Mouse (Mus musculus) CD4-positive helper T cell, adult 2 months (primary cell): ENCODE measurements around the gene Ncstn.

Experiments used
- DNase-seq: peaks from one replicate; pipeline ENCODE4 v3.0.0-alpha.2; 2012; ENCODE audit warnings: low read depth, missing footprints, low spot score

Gene Ncstn

DNA sequence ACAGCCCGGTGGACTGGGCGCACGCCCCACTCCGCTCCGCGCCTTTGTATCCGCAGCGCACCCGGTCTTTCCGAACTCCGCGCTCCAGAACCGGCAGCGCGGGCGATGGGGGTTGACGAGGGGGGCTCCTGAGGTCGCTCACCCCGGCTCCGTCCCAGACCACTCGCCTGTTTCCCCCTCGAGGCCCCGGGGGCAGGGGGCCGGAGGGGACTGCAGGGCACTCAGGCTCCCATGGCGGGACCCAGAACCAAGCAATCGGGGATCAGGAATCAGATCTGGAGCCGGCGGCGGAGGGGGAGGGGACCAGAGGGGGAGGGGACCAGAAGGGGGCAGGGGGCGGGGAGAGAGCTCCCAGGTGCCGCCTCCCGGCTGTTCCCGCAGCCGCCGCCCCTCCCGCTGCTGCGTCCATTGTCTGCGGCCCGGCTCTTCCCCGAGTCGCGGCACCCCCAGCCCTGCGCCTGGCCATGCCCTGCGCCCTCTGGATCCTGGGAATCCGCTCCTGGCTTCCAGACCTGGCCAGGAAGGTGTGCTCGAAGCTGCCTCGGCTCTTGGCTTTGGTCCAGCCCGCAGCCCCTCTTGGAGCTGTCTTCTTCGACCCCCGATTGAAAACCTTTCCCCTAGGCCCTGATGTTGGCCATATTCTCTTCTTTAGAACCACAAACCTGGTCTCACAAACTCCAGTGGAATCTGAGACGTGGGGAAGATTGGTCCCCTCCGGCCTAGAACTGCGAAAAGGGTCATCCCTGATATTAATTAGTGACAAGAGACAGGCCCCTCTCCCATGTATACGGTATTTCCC, 55.4 kb downstream of the Ncstn start:
- peak; percentile 72 for DNase-seq

DNA sequence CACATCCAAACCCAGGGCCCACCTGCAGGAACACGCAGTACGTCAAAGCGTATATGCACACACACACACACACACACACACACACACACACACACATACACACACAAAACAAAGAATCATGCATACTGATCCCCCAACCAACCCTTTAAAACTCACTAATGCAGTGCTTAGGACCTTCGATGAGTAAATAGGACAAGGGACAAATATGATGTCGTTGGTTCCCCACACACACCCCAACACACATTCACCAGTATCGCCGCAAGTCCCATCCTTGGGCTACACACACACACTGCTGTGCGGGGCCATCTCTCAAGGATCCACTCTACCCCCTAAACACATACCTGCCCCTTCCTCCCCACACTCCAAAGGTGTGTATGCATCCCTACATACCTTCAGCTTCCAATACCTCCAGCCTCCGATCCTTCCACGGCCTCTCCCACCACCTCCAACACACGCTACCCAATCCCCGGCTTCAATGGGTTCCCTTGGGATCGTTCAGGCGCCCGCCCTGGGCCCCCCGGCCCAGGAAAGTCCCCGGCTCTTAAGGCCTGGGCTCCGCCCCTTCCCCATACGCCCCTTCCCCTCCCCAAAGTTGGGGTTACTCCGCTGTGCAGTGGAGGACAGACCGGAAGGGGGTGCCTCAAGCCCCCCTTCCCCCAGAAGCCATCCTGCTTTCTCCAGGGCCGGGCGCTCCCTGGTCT, 56.2 kb downstream of the Ncstn start:
- DNase-seq, result peak; percentile 59

DNA sequence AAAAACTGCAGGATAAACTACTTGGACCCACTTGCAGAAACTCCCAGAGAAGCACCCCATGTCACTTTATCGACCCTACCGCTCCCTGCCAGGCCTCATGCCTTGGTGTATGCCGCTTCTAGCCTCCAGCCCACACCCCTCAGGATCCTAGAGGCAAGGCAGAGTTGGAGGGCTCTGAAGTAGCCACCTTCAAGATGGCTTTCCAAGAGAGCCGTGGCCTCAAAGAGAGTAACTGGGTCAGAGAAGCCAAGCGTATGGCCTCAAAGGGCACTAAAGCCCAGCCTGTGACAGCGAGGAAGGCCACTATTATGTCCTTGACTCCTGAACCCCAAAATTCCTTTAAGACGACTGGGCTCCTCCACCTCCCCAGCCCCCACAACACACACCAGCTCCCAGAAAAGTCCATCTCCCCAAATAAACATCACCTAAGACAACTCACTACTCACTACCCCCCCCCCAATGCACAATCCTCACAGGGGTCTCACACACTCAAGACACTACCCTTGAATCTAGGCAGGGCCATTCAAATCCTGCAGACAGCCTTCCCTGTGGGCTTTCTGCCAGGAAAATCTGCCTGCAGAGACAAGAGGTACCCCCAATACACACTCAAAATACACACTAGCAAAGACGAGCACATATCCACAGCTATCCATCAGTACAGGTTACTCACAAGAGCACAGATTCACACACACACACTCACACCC, 57.2 kb downstream of the Ncstn start:
- DNase-seq, result no peak

DNA sequence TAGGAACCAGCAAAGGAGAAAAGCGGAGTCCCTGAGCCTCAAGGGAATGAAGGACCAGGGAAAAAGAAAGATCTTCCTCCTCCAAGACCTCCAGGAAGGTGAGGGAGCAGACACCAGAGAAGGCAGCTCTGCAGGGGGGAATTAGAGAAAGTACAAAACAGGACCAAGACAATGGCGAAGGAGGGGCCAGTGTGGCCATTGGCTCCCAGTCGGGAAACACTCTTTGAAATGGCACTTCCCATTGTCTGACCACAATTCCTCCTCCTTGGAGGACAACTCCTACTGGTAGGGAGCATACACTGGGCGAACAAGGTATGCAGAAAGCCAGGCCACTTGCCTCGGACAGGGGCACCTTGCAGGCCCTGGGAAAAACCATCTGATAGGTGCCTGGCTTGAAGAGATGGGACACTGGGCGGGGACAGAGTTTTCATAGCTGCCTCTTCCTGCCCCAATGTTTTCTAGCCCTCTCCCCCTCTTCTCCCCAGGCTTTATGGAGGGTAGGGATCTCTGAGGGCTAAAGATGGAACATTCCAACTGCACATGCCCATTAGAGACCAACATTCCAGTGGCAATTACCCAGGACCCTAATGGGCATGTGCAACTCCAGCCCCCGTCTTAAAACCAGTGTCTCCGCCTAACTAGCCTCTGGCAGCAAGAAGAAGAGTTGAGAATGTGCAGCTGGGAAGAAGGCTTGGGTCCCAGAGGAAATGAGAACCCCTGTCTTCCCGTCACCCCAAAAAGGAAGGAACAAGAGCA, 58.3 kb downstream of the Ncstn start:
- DNase-seq, result no peak

DNA sequence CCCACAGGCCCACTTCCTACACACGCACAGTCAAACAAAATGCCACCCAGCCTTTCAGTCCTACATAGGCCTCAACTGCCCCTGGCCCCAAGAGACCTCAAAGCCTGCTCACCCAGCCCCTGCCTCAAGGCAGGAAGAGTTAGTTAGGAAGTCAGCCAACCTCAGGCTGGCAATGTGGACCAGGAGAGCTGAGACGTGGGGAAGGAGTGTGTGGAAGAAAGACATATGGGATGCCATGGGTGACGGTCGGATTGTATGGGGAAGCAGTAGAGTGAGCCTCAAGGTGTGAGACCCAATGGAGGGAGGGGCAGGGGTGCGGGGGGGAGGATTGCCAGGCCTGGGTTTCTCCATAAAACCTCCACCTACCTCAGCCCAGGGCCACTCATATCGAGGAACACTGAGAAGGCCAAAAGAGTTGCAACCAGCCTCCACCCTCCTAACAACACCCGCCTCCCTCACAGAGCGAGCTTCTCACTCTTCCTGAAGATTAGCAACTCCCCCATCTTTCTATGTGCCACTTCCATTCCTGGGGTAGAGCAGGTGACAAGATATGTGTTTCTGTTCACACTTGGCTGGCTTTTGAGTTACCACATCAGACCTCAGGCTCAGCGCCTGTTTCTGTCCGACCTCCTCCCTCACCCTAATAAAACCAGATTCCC, 62.6 kb downstream of the Ncstn start:
- no peak for DNase-seq

DNA sequence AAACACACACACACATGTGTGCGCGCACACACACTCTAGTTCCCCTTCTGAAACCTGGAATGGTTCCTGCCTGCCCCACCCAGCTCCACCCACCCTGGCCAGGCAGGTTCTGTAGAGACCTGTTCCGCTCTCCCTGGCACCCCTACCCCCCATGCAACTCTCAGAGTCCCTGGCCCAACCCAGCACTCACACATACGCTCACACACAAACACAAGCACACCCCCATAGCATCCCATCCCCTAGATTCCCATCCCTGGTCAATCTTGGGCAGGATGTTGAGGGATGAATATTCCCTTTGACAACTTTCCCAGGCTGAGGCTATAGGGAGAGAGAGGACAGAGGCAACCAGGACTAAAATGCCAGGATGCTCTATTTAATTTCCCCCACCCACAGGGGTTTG, 63.3 kb downstream of the Ncstn start:
- DNase-seq, result no peak

DNA sequence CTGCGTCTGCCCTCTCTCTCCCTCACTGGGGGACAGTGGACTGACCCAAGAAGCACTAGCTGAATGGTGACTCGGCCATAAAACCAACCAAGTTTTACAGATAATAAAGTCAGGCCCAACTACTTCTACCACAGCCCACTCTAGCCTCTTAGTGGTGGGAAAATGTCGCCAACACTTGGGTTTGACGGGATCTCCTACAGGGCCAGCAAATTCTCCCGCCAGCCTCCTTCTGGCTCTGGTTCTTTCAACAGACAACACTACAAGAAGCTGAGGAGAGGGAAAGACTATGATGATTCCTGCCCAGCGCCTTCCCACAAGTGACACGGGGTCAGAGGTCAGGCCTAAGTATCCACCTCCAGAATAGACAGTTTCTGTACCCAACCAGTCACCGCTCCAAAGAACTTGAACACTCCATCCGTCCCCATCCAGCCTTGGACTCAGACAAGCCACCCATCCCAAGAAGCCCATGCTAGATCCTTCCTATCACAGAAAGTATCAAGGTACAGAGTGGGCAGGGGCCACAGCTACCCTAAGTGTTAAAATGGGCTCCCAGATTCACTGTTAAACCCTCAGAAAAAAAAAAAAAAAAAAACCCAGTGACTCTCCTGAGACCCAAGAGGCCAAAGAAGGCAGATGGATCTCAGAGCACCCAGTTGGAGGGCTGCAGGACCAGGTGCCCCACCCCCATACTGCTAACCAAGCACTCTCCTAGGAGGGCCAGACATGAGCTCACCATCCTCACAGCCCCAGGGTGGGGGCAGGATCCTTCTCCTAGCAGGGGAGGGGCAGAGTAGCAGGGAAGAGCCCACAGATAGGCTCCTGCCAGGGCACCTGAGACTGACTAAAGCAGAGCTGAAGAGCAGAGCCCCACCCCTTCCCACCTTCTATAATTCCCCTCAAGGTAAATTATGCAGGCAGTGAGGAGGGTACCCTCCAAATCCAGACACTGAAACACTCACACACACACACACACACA, 64.0 kb downstream of the Ncstn start:
- DNase-seq, result no peak

DNA sequence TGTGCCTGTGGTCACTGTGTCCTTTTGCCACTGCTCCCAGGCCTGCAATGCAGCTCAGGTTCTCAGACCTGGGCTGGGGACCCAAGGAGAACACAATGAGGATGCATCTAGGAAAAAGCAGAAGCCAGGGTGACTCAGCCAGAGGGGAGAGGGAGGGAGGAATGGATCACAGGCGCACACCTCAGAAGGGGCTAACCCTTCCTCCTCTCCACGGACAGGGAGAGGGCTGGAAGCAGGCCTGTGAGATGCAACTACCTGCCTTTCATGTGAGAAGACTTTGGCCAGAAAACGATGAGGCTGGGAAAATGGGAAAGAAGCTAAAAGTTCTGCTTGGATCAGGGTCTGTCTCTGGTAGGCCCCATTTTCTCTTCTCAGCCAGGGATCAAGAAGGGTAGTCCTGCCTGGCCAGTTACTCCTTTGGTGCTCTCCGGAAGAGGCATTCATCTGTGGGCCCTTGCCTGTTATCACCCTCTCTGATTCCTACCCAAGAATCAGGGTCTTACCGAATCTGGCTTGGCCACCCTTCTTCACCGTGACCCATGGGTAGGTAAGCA, 65.0 kb downstream of the Ncstn start:
- no peak for DNase-seq

DNA sequence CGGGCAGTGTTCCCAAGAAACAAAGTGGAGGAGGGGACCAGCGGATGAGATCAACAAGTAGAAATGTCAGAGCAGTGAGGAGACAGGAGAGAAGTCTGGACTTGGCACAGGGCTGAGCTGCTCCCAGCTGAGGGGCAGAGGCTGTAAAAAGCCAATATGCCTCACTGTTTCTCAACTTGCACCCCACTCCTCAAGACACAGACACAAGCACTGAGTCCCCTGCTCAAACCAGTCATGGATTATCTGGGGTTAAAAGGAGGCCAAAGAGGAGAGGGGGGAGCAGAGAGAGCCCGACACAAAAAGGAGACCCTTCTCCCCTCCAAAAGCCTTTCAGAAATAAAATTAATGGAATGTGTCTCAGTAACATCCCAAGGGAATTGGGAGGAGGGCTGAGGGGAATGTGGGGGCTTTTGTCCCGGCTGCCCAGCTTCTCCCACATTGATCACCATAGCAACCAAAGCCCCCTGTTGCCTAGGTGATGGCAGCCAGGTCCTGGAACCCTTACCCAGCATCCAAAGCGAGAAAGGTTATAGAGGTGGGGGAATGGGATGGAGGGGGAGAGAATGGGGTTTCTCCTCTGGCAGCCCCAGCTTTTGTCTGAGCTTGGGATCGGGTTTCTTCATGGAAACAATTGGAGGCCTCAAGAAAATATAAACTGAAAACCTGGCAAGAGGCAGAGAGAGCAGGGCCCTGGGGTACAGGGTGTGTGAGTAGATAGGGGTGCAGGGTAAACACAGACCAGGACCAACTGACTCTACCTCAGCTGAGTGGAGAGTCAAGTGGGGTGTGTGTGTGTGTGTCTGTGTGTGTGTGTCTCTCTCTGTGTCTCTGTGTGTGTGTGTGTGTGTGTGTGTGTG, 65.7 kb downstream of the Ncstn start:
- DNase-seq, result no peak

DNA sequence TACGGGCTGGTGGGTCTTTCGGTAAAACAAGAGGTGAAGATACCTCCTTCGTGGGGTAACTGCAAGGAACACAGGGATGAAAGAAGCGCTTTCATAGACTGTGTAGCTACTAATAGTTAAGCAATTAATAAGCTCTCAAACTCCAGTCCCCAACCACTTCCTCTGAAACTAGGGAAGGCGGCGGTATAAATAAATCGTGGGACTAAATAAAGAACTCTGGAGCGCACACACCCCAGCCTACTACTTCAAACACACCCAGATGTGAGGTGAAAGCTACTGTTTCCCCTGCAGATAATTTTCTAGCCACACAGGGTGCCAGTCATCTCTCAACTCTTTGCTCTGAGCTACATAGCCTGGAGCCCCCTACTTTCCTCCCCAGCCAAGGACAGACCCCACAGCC, 66.6 kb downstream of the Ncstn start:
- DNase-seq, result peak; percentile 23
